Mouse (Mus musculus) liver, postnatal 0 days (tissue): ENCODE data around the gene Tekt1.

ENCODE experiments used
- CTCF ChIP-seq: sonication (generic); IDR thresholded peaks from 2 replicates; pipeline ENCODE4 v1.5.1; 2016; ENCODE audit warnings: antibody characterized with exemption, low read depth
- EP300 ChIP-seq: IDR thresholded peaks from 2 replicates; pipeline ENCODE4 v1.6.1; 2016; ENCODE audit warnings: antibody characterized with exemption, low read depth, mild to moderate bottlenecking

DNA sequence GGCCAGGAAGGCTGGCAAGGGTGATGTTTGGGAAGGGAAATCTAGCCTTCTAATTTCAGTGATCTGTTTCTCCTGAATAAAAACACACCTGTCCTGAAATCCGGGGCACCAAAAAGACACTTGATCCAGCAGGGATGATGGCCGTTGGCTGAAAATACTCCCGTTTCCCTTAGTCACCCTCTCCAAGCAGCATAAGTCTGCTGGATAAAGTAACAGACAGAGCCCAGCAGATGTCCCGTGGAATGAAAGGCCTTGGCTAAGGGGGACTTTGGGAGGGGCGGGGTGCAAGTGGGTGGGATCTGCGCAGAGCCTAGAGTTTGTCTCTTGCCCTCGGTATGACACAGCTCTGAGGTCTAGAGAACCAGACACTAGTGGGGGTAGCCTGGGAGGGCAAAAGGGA is 16.0 kb upstream of the Tekt1 start:
- TF ChIP-seq CTCF (no peak), EP300 (no peak)
